29 mouse cellular contexts compared by ENCODE assay signal in genomic region chr13:54702507-54702906, GRCm38 (mm10). TPM values are rescaled to one million over a fixed set of nuclear protein-coding genes. Genes with fewer than 3 reads are reported as not detected.
A peak's percentile ranks its signal among the peaks of the same experiment; 100 is the strongest.
DNase-seq lines count a peak whose midpoint lies in the region; ATAC-seq and TF ChIP-seq lines count a peak whose summit lies in the region.
"Had no signal": no experiment of that assay in that cellular context is flagged by ENCODE, and none has a peak within 500 bp of the region (broad histone marks: within the 10 kb centered on the region; RNA-seq: fewer than 3 reads in every experiment).

No protein-coding gene starts in this region.

- no peaks in the 10 kb centered on the region for H3K27me3 ChIP-seq in limb, embryonic 11.5 days (ENCODE audit: control insufficient read depth, insufficient read depth, low read length)
- H3K27me3 ChIP-seq in limb, embryonic 10.5 days (ENCODE audit: low read depth, poor library complexity, severe bottlenecking), result no peaks in the 10 kb centered on the region
- H3K27me3 ChIP-seq in intestine, postnatal 0 days (replicated peaks; ENCODE audit: control insufficient read depth, insufficient read depth, low read length), result no peaks in the 10 kb centered on the region
- no peaks in the 10 kb centered on the region for H3K27me3 ChIP-seq in small intestine, adult 2 months (ENCODE audit: control insufficient read depth, insufficient read depth, low read length)
- H3K27me3 ChIP-seq: embryonic facial prominence, embryonic 13.5 days; forebrain, embryonic 15.5 days; hindbrain, embryonic 15.5 days; neural tube, embryonic 12.5 days had no signal

- ATAC-seq in limb, embryonic 11.5 days (ENCODE audit: insufficient number of reproducible peaks, low FRiP score, low TSS enrichment, low read depth), result no peak
- ATAC-seq in intestine, postnatal 0 days, result no peak
- ATAC-seq: CD4-positive, CD25-positive, alpha-beta regulatory T cell, adult 4 months; forebrain, embryonic 15.5 days had no signal

- no peak overlapping the region for H3K4me3 ChIP-seq in limb, embryonic 11.5 days (ENCODE audit: low read depth, low read length)
- no peak overlapping the region for H3K4me3 ChIP-seq in limb, embryonic 10.5 days
- peak overlapping the region; percentile 49 for H3K4me3 ChIP-seq in intestine, postnatal 0 days (ENCODE audit: low read depth, low read length)
- H3K4me3 ChIP-seq in small intestine, adult 2 months (ENCODE audit: low read depth, low read length), result peak overlapping the region; percentile 80
- H3K4me3 ChIP-seq: embryonic facial prominence, embryonic 13.5 days; forebrain, embryonic 10.5 days; forebrain, embryonic 15.5 days; heart, adult 2 months; heart, embryonic 13.5 days; hindbrain, embryonic 15.5 days; neural tube, embryonic 12.5 days had no signal

- no peaks in the 10 kb centered on the region for H3K36me3 ChIP-seq in limb, embryonic 11.5 days (ENCODE audit: control insufficient read depth, insufficient read depth, low read length)
- no peaks in the 10 kb centered on the region for H3K36me3 ChIP-seq in limb, embryonic 10.5 days
- 0 out of 2 replicates have a peak, but pooled peaks cover 2% of the 10 kb centered on the region for H3K36me3 ChIP-seq in intestine, postnatal 0 days (ENCODE audit: control insufficient read depth, insufficient read depth)
- H3K36me3 ChIP-seq in small intestine, adult 2 months (ENCODE audit: control insufficient read depth, insufficient read depth, low read length), result peaks cover 9% of the 10 kb centered on the region
- H3K36me3 ChIP-seq: embryonic facial prominence, embryonic 13.5 days; forebrain, embryonic 10.5 days; forebrain, embryonic 15.5 days; heart, embryonic 13.5 days; hindbrain, embryonic 15.5 days; neural tube, embryonic 12.5 days had no signal

- 0 out of 2 replicates have a peak overlapping the region, but pooled peaks have one; percentile 12 for H3K9ac ChIP-seq in limb, embryonic 11.5 days (ENCODE audit: low read length)
- peak overlapping the region; percentile 62 for H3K9ac ChIP-seq in intestine, postnatal 0 days (ENCODE audit: low read depth, low read length)
- H3K9ac ChIP-seq: embryonic facial prominence, embryonic 13.5 days; forebrain, embryonic 15.5 days; heart, embryonic 13.5 days; hindbrain, embryonic 15.5 days; neural tube, embryonic 12.5 days had no signal

- no peak overlapping the region for H3K4me2 ChIP-seq in limb, embryonic 11.5 days (ENCODE audit: low read depth, severe bottlenecking)
- H3K4me2 ChIP-seq in intestine, postnatal 0 days (replicated peaks; ENCODE audit: low read depth), result peak overlapping the region; percentile 65
- H3K4me2 ChIP-seq: embryonic facial prominence, embryonic 13.5 days; forebrain, embryonic 15.5 days; heart, embryonic 13.5 days; hindbrain, embryonic 15.5 days; neural tube, embryonic 12.5 days had no signal

- no peak for DNase-seq in limb, embryonic 11.5 days (ENCODE audit: low spot score)
- DNase-seq in limb, embryonic 10.5 days (ENCODE audit: low spot score), result no peak
- DNase-seq in A20 (ENCODE audit: low read depth, low spot score), result peak; percentile 54
- no peak for DNase-seq in B cell, adult 2 months
- DNase-seq in cerebellum, postnatal 36 days, result no peak
- DNase-seq: adrenal gland, postnatal 14 days; cerebellum, adult 11-12 months; cerebellum, adult 9-11 months; gastrocnemius, postnatal 25 days; heart, adult 2 months; heart, postnatal 10 days; kidney, adult 9 months; kidney, postnatal 14 days; lung, adult 2 months; lung, postnatal 10 days; midbrain, embryonic 14.5 days; thymus, adult 18-20 months; thymus, postnatal 25 days had no signal

- TF ChIP-seq POLR2A in small intestine, adult 2 months (IDR thresholded peaks at IDR 0.05; ENCODE audit: low read depth, low read length), result no peak

- WGBS in limb, embryonic 11.5 days, result 82% methylated on average over 7 of the region's 7 CpGs
- 72% methylated on average over 7 of the region's 7 CpGs for WGBS in limb, embryonic 10.5 days
- WGBS in intestine, postnatal 0 days, result 55% methylated on average over 7 of the region's 7 CpGs
- 43% methylated on average over 7 of the region's 7 CpGs for WGBS in small intestine, adult 2 months

- H3K9me3 ChIP-seq in limb, embryonic 11.5 days (ENCODE audit: control insufficient read depth, low read length), result no peaks in the 10 kb centered on the region
- no peaks in the 10 kb centered on the region for H3K9me3 ChIP-seq in limb, embryonic 10.5 days (replicated peaks)
- no peaks in the 10 kb centered on the region for H3K9me3 ChIP-seq in intestine, postnatal 0 days (ENCODE audit: control insufficient read depth)
- H3K9me3 ChIP-seq: embryonic facial prominence, embryonic 13.5 days; forebrain, embryonic 10.5 days; forebrain, embryonic 15.5 days; heart, embryonic 13.5 days; hindbrain, embryonic 15.5 days; neural tube, embryonic 12.5 days had no signal

- H3K4me1 ChIP-seq in limb, embryonic 11.5 days (ENCODE audit: control insufficient read depth, insufficient read depth, low read length), result no peaks in the 10 kb centered on the region
- H3K4me1 ChIP-seq in limb, embryonic 10.5 days, result no peaks in the 10 kb centered on the region
- H3K4me1 ChIP-seq in intestine, postnatal 0 days (replicated peaks; ENCODE audit: control insufficient read depth, insufficient read depth, low read length), result peaks cover 9% of the 10 kb centered on the region
- peaks cover 24% of the 10 kb centered on the region for H3K4me1 ChIP-seq in small intestine, adult 2 months (ENCODE audit: control insufficient read depth, insufficient read depth, insufficient read length, low read length)
- H3K4me1 ChIP-seq: embryonic facial prominence, embryonic 13.5 days; forebrain, embryonic 10.5 days; forebrain, embryonic 15.5 days; heart, embryonic 13.5 days; hindbrain, embryonic 15.5 days; neural tube, embryonic 12.5 days had no signal

- TF ChIP-seq CTCF in intestine, postnatal 0 days (IDR thresholded peaks at IDR 0.05; ENCODE audit: low read depth), result no peak
- no peak for TF ChIP-seq CTCF in small intestine, adult 2 months (IDR thresholded peaks at IDR 0.05; ENCODE audit: extremely low read depth, insufficient read length, insufficient replicate concordance, low read depth, low read length)

- H3K27ac ChIP-seq in limb, embryonic 11.5 days (replicated peaks; ENCODE audit: low read depth, low read length), result no peak overlapping the region
- H3K27ac ChIP-seq in limb, embryonic 10.5 days, result no peak overlapping the region
- peak overlapping the region; percentile 92 for H3K27ac ChIP-seq in intestine, postnatal 0 days (ENCODE audit: low read depth, low read length)
- H3K27ac ChIP-seq in small intestine, adult 2 months (ENCODE audit: insufficient read depth, low read depth, low read length), result peak overlapping the region; percentile 93
- H3K27ac ChIP-seq: embryonic facial prominence, embryonic 13.5 days; forebrain, embryonic 10.5 days; forebrain, embryonic 15.5 days; heart, adult 2 months; heart, embryonic 13.5 days; hindbrain, embryonic 15.5 days; macrophage; neural tube, embryonic 12.5 days; stomach, postnatal 0 days had no signal

RNA-seq across cellular contexts. Expression of gene Cdhr2, which starts 1.2 kb away (rescaled TPM):
- not detected in 2 replicates for polyA plus RNA-seq in limb, embryonic 11.5 days (2014; fragmentation: Nextera tagmentation; extraction: Ambion mirVana)
- 0.04 TPM in 1 of 2 replicates, not detected in the other for polyA plus RNA-seq in limb, embryonic 10.5 days (2016; fragmentation: Nextera tagmentation; extraction: Ambion mirVana)
- polyA plus RNA-seq in intestine, postnatal 0 days (2015; fragmentation: Nextera tagmentation; extraction: Ambion mirVana), result 267 and 292 TPM in 2 replicates
- 473 and 1,001 TPM in 2 replicates for polyA plus RNA-seq in small intestine, adult 2 months (2012; rRNA removed)
- polyA plus RNA-seq: CD4-positive, CD25-positive, alpha-beta regulatory T cell, adult 4 months; embryonic facial prominence, embryonic 13.5 days; heart, embryonic 13.5 days; macrophage had no signal

RNA-seq across cellular contexts. Expression of gene Rnf44, which starts 8.8 kb away (rescaled TPM):
- 94.8 and 101 TPM in 2 replicates for polyA plus RNA-seq in limb, embryonic 11.5 days (2014; fragmentation: Nextera tagmentation; extraction: Ambion mirVana)
- 104 and 135 TPM in 2 replicates for polyA plus RNA-seq in limb, embryonic 10.5 days (2016; fragmentation: Nextera tagmentation; extraction: Ambion mirVana)
- polyA plus RNA-seq in intestine, postnatal 0 days (2015; fragmentation: Nextera tagmentation; extraction: Ambion mirVana), result 73.0 and 75.1 TPM in 2 replicates
- 206 and 318 TPM in 2 replicates for polyA plus RNA-seq in small intestine, adult 2 months (2012; rRNA removed)

RNA-seq across cellular contexts. Expression of gene Gprin1, which starts 47.2 kb away (rescaled TPM):
- polyA plus RNA-seq in limb, embryonic 11.5 days (2014; fragmentation: Nextera tagmentation; extraction: Ambion mirVana), result 0.55 and 0.68 TPM in 2 replicates
- polyA plus RNA-seq in limb, embryonic 10.5 days (2016; fragmentation: Nextera tagmentation; extraction: Ambion mirVana), result 0.24 and 0.54 TPM in 2 replicates
- polyA plus RNA-seq in intestine, postnatal 0 days (2015; fragmentation: Nextera tagmentation; extraction: Ambion mirVana), result 0.50 and 0.59 TPM in 2 replicates
- polyA plus RNA-seq in small intestine, adult 2 months (2012; rRNA removed), result 0.14 and 0.18 TPM in 2 replicates
- polyA plus RNA-seq: CD4-positive, CD25-positive, alpha-beta regulatory T cell, adult 4 months; heart, adult 2 months; heart, embryonic 13.5 days; macrophage had no signal

Comparison
In these comparisons a context has a peak if more than half of its experiments do, and no peak if none do; other contexts are left out.
1. H3K27ac ChIP-seq: peak in intestine, postnatal 0 days (single experiment) and small intestine, adult 2 months (single experiment); none in limb, embryonic 11.5 days (single experiment) and limb, embryonic 10.5 days (single experiment).
2. H3K4me3 ChIP-seq: peak in intestine, postnatal 0 days (single experiment) and small intestine, adult 2 months (single experiment); none in limb, embryonic 11.5 days (single experiment) and limb, embryonic 10.5 days (single experiment).
3. RNA of gene Cdhr2, which starts 1.2 kb away (polyA plus RNA-seq): 473 to 1,001 TPM in small intestine, adult 2 months and 267 to 292 TPM in intestine, postnatal 0 days; 0.04 TPM in limb, embryonic 10.5 days and not detected in limb, embryonic 11.5 days; every median in the first group is over 100 times any median in the second.